Mouse (Mus musculus): ENCODE results near the gene 4931428F04Rik. TPM values are rescaled to one million over a fixed set of nuclear protein-coding genes. Genes with fewer than 3 reads are reported as not detected.
A peak's percentile ranks its signal among the peaks of the same experiment; 100 is the strongest.

4931428F04Rik gene
- total RNA-seq, 2 experiments from 2014 or later = 68.2 to 82.2 TPM

DNA sequence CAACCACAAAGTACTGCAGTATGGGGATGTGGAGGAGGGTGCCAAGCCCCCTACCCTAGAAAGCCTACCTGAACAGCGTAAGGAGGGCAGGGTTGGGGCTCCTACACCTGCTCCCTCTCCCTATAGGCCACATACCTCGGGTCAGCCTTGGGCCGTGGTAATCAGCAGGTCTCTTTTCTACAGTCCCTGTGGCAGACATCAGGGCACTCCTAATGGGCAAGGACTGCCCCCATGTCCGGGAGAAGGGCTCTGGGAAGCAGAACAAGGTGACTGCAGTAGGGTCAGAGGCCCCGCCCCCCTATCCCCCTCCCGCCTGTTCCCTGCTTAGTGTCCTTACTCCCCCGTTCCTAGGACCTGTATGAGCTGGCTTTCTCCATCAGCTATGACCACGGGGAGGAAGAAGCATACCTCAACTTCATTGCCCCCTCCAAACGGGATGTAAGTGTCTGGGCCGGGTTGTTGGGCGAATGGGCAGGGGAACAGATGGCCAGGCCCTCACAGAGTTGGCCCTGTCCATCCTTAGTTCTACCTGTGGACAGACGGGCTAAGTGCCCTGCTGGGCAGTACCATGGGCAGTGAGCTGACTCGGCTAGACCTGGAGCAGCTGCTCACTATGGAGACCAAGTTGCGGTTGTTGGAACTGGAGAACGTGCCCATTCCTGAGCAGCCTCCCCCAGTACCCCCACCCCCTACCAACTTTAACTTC, 19.6 kb upstream of the 4931428F04Rik start:
- no peak for DNase-seq (ENCODE audit: extremely low spot score in 1 of 2, low spot score in 2 of 2)
- intact Hi-C loops (cut with DNase I) = no loop called here

DNA sequence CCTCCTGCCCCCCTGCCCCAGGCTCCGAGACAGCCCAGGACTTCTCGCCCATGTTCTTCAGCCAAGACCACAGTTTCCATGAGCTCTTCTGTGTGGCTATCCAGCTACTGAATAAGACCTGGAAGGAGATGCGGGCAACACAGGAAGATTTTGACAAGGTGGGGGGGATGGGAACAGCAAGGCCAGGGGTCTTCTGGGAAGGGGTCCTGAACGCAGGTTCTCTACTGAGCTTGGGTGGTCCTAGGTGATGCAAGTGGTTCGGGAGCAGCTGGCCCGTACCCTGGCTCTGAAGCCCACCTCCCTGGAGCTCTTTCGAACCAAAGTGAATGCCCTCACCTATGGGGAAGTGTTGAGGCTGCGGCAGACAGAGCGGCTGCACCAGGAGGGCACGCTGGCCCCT, 18.8 kb upstream of the 4931428F04Rik start:
- DNase-seq (ENCODE audit: extremely low spot score in 1 of 2, low spot score in 2 of 2) = no peak
- intact Hi-C loops (cut with DNase I) = no loop called here

DNA sequence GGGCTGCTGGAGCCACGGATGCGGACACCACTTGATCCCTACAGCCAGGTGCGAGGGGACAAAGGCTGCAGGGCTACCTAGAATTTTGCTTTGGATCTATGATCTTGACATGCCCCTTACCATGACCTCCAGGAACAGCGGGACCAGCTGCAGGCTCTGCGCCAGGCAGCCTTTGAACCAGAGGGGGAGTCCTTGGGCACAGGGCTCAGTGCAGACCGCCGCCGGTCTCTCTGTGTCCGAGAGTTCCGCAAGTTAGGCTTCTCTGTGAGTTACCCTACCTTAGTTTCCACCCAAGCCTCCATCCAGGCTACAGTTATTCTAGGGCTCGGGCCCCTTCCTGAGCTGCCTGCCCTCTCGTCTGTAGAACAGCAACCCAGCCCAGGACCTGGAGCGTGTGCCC, 18.0 kb upstream of the 4931428F04Rik start:
- DNase-seq (ENCODE audit: extremely low spot score in 1 of 2, low spot score in 2 of 2) = no peak
- intact Hi-C loops (cut with DNase I) = no loop called here

DNA sequence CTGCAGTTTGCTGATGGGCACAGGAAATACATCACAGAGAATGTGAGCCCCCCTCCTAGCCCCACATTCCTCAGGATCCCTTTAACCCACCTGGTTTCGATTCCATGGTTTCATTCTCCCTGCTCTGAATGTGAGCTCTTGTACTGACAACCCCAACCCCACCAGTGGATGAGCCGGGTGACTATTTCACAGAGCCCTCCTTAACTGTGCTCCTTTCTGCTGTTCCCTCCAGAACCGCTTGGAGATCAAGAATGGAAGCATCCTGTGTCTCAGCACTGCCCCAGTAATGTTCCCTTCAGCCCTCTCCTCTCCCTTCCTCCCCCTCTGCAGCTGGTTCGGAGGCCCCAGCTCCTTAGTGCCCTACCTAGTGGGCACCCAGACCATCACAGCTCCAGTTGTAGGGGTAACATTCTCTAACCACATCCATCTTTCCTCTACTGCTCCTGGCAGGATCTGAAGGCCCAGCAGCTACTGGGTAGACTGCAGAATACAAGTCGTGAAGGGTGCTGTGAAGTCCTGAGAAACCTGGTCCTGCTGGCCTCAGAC, 16.6 kb upstream of the 4931428F04Rik start:
- intact Hi-C loops (cut with DNase I) = no loop called here
- DNase-seq (ENCODE audit: extremely low spot score in 1 of 2, low spot score in 2 of 2) = peak in 1 of 2 experiments; percentile 20

DNA sequence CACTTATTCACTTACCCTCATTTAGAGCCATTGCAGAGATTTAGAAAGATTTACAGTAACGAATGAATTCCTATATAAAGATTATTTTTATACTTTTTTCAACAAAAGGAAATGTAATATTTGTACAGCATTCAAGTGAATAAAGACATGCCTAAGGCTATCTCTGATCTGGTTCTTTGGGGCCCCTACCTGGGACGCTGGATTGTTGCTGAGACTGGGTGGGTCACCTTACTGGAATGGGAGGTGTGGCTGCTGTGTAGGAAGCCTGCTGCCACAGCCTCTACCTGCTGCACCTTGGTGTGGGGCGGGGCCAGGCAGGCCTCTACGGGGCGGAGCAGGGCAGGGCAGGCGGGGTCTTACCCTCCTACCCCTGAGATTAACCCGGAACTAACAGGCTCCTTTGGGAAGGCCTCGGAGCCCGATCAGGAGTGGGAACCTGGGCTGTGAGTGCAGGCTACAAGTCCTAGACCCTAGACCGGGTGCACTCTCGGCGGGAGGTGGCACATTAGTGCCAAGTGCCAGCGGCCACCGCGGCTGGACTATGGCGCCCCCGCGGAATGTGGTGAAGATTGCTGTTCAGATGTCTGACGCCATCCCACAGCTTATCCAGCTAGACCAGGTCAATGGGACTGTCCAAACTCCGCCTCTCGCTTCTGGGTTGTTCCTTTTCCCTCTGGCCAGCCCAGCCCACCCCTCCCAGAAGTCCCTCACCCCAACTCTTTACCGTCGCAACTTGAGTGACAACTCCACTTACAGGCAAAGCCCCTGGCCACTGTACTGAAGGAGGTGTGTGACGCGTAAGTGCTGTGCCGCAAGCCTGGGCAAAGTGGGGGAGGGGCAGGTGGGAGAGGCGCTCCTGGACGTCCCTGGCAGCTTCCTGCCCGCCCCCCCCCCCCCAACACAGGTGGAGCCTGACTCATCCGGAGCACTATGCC, 15.8 kb upstream of the 4931428F04Rik start, which contains the start of gene Elmo3:
Gene Elmo3, plus strand, starts transcription at position 391 of the 935 bp plus-strand sequence.
- DNase-seq (ENCODE audit: extremely low spot score in 1 of 2, low spot score in 2 of 2) = peak in 1 of 2 experiments; percentile 81
- intact Hi-C loops (cut with DNase I) = no loop called here

DNA sequence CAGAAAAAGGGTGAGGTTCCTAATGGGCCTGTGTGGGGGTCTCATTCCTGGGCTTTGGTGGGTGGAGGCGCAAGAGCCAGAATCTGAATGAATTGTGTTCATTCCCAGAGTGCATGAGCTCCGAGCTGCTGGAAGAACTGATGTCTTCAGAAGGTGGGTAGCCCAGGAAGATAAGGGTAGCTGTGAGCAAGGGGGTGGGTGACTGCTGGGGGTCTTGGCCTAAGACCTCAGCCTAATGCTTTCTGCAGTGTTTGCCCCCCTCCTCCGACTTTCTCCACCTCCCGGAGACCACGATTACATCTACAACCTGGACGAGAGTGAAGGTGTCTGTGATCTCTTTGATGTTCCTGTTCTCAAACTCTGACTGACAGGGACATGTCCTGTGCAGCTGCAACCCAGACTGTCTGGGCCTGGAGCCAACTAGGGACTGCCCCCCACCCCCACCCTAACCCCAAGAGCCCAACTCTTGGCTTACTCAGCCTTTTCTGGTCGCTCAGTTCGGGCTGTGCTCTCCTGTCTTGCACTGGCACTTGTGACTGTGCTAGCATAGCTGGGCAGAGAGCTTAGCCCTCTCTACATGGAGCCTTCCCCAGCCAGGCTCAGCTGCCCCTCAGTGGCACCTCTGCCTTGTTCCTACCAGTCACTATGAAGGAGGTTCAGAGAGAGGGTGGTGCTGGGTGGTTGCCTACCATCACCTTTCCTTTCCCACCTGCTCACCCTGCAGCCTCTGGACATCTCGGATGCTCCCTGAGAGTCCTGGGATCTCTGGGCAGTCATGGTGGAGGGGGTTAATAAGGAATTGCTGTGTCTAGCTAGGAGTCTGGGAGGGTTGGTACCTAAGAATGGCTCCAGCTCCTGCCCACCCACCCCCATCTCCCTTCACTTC, 14.9 kb upstream of the 4931428F04Rik start:
- peak in 1 of 2 experiments; percentile 37 for DNase-seq (ENCODE audit: extremely low spot score in 1 of 2, low spot score in 2 of 2)
- intact Hi-C loops (cut with DNase I) = no loop called here

DNA sequence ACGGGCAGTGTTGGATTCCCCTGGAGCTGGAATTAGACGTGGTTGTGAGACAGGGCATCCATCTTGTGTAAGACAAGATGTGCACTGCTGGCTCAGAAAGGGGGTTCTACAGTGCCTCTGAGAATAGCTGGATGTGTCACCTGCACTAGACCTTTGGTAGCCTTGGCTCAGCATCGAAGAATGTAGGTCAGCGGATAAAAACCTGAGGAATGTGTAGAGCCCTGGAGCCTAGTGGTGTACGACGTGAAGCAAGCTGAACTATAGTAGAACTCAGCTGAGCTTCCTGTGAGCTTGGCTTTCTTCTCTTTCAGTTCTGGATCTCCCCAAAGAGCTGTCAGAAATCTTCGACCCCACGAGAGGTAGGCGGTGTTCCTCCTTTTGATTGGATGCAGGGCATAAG, 14.2 kb upstream of the 4931428F04Rik start:
- intact Hi-C loops (cut with DNase I) = no loop called here
- no peak for DNase-seq (ENCODE audit: extremely low spot score in 1 of 2, low spot score in 2 of 2)

DNA sequence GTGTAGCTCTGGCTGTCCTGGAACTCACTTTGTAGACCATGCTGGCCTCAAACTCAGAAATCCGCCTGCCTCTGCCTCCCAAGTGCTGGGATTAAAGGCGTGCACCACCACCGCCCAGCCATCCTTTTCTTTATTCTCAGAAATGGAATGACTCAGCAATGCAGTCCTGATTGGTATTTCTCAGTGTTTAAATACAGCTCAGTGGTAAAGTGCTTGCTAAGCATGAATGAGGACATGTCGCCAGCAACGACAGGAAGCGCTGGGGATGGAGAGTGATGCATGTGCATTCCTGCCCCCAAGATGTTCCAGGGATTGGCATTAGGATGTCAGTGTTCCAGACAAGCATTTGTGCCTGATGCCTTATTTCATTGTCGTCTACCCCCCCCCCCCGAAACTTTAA, 13.7 kb upstream of the 4931428F04Rik start:
- no peak for DNase-seq (ENCODE audit: extremely low spot score in 1 of 2, low spot score in 2 of 2)
- intact Hi-C loops (cut with DNase I) = no loop called here

DNA sequence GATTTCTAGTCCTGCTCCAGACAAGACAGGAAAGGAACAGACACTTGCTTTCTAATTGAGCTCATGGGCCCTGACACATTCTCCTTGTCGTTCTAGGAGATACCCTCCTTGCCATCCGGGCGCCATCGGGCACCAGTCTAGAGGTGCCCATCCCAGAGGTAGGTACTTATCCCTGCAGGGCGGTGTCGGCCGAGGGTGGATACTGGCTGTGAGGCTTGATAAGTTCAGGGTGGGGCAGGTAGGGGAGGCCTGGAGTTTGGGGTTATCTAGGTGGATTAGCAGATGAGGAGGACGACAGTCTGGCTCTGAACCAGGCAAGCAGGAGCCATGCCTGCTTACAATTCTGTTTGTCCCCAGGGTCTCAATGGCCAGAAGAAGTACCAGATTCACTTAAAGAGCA, 10.3 kb upstream of the 4931428F04Rik start:
- intact Hi-C loops (cut with DNase I) = loop anchor here (10.0 kb wide), 1 partner anchor 645 kb away; no protein-coding TSS in a partner anchor
- no peak for DNase-seq (ENCODE audit: extremely low spot score in 1 of 2, low spot score in 2 of 2)

DNA sequence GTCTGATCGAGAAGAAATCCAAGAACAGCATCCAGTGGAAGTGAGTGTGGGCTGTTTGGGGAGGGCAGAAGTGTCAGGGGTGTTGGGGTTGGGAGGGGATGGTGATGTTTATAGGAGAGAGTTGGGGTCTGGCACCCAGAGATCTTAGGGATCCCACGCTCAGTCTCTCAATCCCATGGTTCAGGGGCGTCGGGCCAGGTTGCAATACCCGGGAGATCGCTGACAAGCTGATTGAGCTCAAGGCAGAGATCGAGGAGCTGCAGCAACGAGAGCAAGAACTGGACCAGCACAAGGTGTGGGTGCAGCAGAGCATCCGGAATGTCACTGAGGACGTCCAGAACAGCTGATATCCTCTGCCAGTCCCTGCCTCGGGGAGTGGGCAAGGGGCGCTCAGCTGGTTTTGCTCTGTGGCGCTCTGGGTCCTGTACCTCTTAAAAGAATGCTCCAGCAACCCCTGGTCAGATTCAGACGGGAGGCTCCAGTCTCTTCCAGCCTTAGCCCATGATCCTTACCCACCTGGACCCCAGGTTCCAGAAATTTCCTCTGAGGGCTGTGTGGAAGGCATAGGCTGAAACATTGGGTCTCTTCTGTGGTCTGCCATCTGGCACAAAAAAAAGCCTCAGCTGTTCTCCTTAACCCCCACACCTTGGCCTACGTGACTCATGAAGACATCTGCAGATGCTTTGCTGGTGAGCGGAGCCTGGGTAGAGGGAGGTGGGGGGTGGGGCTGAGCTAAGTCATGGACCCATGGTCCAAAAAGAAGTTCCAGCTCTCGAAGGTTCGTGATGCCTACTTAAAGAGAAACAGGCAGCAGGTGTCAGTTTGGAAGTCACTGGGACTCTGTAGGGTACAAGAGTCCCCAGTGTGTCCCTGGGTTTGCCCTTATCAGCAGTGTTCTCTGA, 8.9 kb upstream of the 4931428F04Rik start:
- no peak for DNase-seq (ENCODE audit: extremely low spot score in 1 of 2, low spot score in 2 of 2)
- intact Hi-C loops (cut with DNase I) = loop anchor here (10.0 kb wide), 1 partner anchor 644 kb away; no protein-coding TSS in a partner anchor

DNA sequence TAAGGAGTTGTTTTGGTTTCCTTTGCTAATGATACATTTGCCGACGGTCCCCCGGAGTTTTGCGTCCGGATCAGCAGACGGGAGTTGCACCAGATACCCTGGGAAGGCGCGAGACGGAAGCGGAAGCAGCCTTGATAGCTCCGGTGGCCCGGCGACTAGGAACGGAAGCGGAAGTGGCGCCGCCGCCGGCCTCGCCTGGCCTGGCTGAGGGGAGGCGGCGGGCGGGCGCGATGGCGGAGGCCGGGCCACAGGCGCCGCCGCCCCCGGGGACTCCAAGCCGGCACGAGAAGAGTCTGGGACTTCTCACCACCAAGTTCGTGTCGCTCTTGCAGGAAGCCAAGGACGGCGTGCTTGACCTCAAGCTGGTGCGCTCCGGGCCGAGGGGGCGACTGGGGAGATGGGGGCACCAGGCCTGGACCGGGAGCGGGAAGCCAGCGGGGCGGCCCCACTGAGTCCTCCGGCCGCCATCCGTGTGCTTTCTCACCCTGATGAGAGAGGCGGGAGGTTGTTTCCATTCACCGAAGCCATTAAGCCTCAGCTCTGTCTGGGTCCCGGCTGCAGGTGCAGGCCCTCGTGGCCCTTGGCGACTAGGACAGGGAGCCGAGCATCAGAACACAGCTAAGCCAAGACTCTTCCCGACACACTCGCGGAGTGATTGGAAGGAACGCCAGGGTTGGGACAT, 8.0 kb upstream of the 4931428F04Rik start, which contains the start of gene E2f4:
Gene E2f4, plus strand, starts transcription at position 153 of the 682 bp plus-strand sequence.
- intact Hi-C loops (cut with DNase I) = loop anchor here (10.0 kb wide), 1 partner anchor 643 kb away; no protein-coding TSS in a partner anchor
- peak; percentile 87 to 96 for DNase-seq (ENCODE audit: extremely low spot score in 1 of 2, low spot score in 2 of 2)

DNA sequence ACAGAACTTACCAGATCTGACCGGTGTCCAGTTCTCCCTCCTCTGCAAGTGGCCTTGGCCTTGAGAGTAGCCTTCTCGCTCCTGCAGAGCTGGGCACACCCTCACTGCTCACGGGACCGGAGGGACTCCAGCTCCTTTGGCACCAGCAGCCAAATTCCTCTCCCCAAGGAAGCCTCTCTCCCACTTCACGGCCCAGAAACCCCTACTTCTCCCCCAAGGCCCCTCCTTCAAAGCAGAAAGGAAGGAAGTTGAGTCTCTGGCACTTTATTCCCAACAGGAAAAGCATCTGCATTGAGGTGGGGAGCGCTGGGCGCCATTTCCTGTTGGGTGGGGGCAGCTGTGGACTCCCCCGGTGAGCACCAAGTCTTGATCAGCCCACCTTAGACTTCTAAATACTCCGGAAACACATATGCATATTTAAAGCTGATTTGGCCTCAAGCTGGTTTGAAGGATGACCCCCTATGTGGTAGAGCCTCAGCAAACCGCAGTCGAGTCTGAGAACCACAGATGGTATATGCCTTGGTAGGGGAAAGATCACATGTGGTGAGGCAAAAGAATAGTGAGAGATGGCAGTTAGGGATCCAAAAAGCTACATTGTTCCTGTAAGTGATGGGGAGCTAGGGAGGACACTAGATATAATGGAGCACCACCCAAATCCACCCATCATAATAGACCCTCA, 6.4 kb upstream of the 4931428F04Rik start, which contains the start of gene Exoc3l:
Gene Exoc3l, minus strand, starts transcription at position 207 of the 679 bp plus-strand sequence.
- intact Hi-C loops (cut with DNase I) = loop anchor here (10.0 kb wide), 1 partner anchor 641 kb away; no protein-coding TSS in a partner anchor
- DNase-seq (ENCODE audit: extremely low spot score in 1 of 2, low spot score in 2 of 2) = no peak

DNA sequence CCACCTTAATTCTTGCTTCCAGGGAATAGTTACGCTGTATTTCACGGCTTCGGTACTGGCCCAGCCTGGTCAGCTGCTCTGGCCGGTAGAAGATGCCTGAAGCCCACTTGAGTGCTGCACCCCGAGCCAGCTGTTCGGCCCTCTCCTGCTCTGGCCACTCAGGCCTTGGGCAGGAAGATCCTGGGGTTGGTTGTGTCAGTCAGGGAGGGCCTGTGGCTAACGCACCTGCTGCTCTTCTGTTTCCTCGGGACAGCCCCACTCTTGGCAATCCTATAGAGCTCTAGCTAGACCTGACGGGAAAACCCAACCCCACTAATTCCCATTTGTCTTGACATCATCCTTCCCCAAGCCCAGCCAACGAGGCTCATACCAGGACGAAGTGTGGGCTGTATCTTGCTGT, 5.6 kb upstream of the 4931428F04Rik start:
- no peak for DNase-seq (ENCODE audit: extremely low spot score in 1 of 2, low spot score in 2 of 2)
- intact Hi-C loops (cut with DNase I) = loop anchor here (10.0 kb wide), 1 partner anchor 640 kb away; no protein-coding TSS in a partner anchor

DNA sequence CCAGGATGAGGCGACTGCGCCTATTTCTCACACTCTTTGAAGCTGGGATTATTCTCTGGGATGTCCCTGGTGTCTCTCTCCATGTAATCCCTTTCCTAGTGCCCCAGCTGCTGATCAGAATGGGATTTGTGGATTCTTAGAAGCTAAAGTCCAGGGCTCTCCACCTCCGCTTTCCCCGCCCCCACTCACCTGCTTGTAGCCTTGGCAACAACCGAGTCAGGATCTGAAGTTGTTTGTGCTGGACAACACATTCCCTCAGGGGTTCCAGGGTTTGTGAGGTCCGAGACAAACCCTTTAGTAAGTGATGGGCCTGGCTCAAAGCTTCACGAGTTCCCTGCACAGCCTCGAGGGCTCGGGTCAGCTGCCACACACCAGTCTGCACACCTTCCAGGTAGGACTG, 5.1 kb upstream of the 4931428F04Rik start:
- intact Hi-C loops (cut with DNase I) = loop anchor here (10.0 kb wide), 1 partner anchor 640 kb away; no protein-coding TSS in a partner anchor
- DNase-seq (ENCODE audit: extremely low spot score in 1 of 2, low spot score in 2 of 2) = no peak

DNA sequence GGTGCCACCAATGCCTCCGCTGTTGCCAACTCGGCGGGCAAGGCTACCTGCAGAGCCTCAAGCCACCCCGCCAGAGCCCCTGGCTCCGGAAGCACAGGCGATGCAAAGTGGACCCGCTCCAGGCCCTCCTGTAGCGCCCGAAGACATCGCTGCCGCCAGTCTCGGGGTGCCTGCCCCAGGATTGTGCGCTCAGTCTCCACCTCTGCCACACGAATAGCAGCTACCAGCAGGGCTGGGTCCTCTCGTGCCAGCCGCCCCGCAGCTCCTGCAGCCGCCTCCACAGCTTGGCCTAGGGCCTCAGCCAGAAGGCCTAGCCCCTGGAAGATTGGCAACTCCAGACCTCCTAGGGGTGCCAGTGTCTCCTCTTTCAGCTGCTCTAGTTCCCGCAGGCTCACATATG, 3.7 kb upstream of the 4931428F04Rik start:
- intact Hi-C loops (cut with DNase I) = loop anchor here (10.0 kb wide), 1 partner anchor 639 kb away; no protein-coding TSS in a partner anchor
- no peak for DNase-seq (ENCODE audit: extremely low spot score in 1 of 2, low spot score in 2 of 2)

DNA sequence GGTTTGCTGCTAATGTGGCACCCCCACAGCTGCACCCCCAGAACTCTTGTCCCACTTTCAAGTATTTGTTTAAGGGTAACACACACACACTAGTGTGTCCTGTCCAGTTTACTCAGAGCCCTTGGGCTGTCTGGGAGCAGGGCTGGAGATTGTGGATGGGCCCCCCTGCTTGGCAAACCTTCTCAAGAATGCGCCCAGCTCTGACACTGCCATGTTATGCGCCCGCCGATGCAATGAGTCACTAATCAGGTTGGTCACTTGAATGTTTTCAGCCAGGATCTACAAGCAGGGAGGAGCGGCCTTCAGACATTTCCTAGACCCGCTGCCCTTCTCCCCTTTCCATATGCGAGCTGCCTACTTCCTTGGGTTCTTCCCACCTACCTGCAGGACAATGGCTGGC, 2.8 kb upstream of the 4931428F04Rik start:
- intact Hi-C loops (cut with DNase I) = loop anchor here (10.0 kb wide), 1 partner anchor 638 kb away; no protein-coding TSS in a partner anchor

More for the DNA sequence above, 2.8 kb upstream of the 4931428F04Rik start:
- DNase-seq (ENCODE audit: extremely low spot score in 1 of 2, low spot score in 2 of 2) = no peak

All from left cerebral cortex, postnatal 10 days (tissue).